Mouse (Mus musculus) liver, embryonic 15.5 days (tissue): Measurements from ENCODE around the gene Ets1. TPM values are rescaled to one million over a fixed set of nuclear protein-coding genes. Genes with fewer than 3 reads are reported as not detected.

Experiments
- ATAC-seq: fragments of 200-750 bp; cut with Nextera tagmentation; 2 replicates; pipeline ENCODE4 v1.8.0; 2017; ENCODE audit warnings: moderate number of reproducible peaks, mild to moderate bottlenecking, moderate library complexity; ENCODE audit not compliant: insufficient read depth
- H3K27ac ChIP-seq: fragments of 300-500 bp; sonication (generic); replicated peaks from 2 replicates; pipeline ENCODE4 v1.5.1; 2015; ENCODE audit warnings: mild to moderate bottlenecking, inconsistent platforms
- H3K27me3 ChIP-seq: fragments of 300-500 bp; sonication (generic); 2 replicates; pipeline ENCODE4 v1.6.1; 2015; ENCODE audit warnings: mild to moderate bottlenecking, inconsistent platforms
- H3K36me3 ChIP-seq: fragments of 300-500 bp; sonication (generic); replicated peaks from 2 replicates; pipeline ENCODE4 v1.6.1; 2015; ENCODE audit warnings: moderate library complexity, mild to moderate bottlenecking, inconsistent platforms
- H3K4me1 ChIP-seq: fragments of 300-500 bp; sonication (generic); replicated peaks from 2 replicates; pipeline ENCODE4 v1.6.1; 2015; ENCODE audit warnings: inconsistent platforms
- H3K4me2 ChIP-seq: fragments of 300-500 bp; sonication (generic); 2 replicates; pipeline ENCODE4 v1.6.1; 2015; ENCODE audit warnings: moderate library complexity, mild to moderate bottlenecking, inconsistent platforms
- H3K4me3 ChIP-seq: fragments of 300-500 bp; sonication (generic); replicated peaks from 2 replicates; pipeline ENCODE4 v1.5.1; 2015; ENCODE audit warnings: mild to moderate bottlenecking, inconsistent platforms
- H3K9ac ChIP-seq: fragments of 300-500 bp; sonication (generic); 2 replicates; pipeline ENCODE4 v1.6.1; 2015; ENCODE audit warnings: moderate library complexity, mild to moderate bottlenecking, inconsistent platforms
- H3K9me3 ChIP-seq: fragments of 300-500 bp; sonication (generic); replicated peaks from 2 replicates; pipeline ENCODE4 v1.6.1; 2016; ENCODE audit warnings: inconsistent platforms
- WGBS: fragments of 180-500 bp; shearing (Covaris S2); methylation state at CpG from one replicate; pipeline ENCODE4 v1.1.7; 2015; ENCODE audit warnings: mixed read lengths; ENCODE audit not compliant: insufficient replicate concordance; 5-methylcytosine and 5-hydroxymethylcytosine counted together
- polyA plus RNA-seq: library from polyadenylated mRNA; unstranded; fragments of >200 nt; fragmentation: Nextera tagmentation; extraction: Ambion mirVana; gene quantifications from 2 replicates; pipeline ENCODE4 v1.2.1, GENCODE M21; 2015

Gene Ets1
- polyA plus RNA-seq, 1 experiment from 2014 or later, result 13.6 TPM

- Histone ChIP-seq H3K9me3 (no peaks in the 10 kb centered on the region), H3K4me2 (no peak overlapping the region), H3K36me3 (no peaks in the 10 kb centered on the region), H3K4me1 (0 out of 2 replicates have a peak, but pooled peaks cover 7% of the 10 kb centered on the region), H3K27ac (no peak overlapping the region), H3K27me3 (no peaks in the 10 kb centered on the region), H3K9ac (no peak overlapping the region), H3K4me3 (no peak overlapping the region)
- 57% methylated on average over 7 of the region's 7 CpGs for WGBS
- no peak for ATAC-seq
Observed at GRCm38 (mm10) chr9:32724131-32724825, 88.3 kb downstream of the Ets1 start.

- H3K9me3 ChIP-seq, result no peaks in the 10 kb centered on the region
- no peak overlapping the region for H3K27ac ChIP-seq
- 65% methylated on average over 4 of the region's 4 CpGs for WGBS
- H3K4me3 ChIP-seq, result no peak overlapping the region
- no peak for ATAC-seq
- peaks cover 8% of the 10 kb centered on the region; the same call in 1 of the 2 replicates for H3K4me1 ChIP-seq
- H3K4me2 ChIP-seq, result no peak overlapping the region
- no peaks in the 10 kb centered on the region for H3K27me3 ChIP-seq
- no peak overlapping the region for H3K9ac ChIP-seq
- 0 out of 2 replicates have a peak, but pooled peaks cover 2% of the 10 kb centered on the region for H3K36me3 ChIP-seq
Observed at GRCm38 (mm10) chr9:32725902-32726301, 89.9 kb downstream of the Ets1 start.

- H3K4me2 ChIP-seq, result no peak overlapping the region
- WGBS, result 60% methylated on average over 4 of the region's 4 CpGs
Observed at GRCm38 (mm10) chr9:32726595-32726994, 90.6 kb downstream of the Ets1 start.

GRCm38 (mm10) chr9:32727058-32727457, 91.0 kb downstream of the Ets1 start:
- no peak overlapping the region for H3K27ac ChIP-seq
- no peaks in the 10 kb centered on the region for H3K9me3 ChIP-seq
- no peaks in the 10 kb centered on the region for H3K27me3 ChIP-seq
- H3K4me1 ChIP-seq, result peaks cover 14% of the 10 kb centered on the region; the same call in 1 of the 2 replicates
- 0 out of 2 replicates have a peak, but pooled peaks cover 2% of the 10 kb centered on the region for H3K36me3 ChIP-seq
- H3K9ac ChIP-seq, result no peak overlapping the region
- no peak overlapping the region for H3K4me2 ChIP-seq
- WGBS, result 51% methylated on average over 2 of the region's 2 CpGs
- ATAC-seq, result no peak
- no peak overlapping the region for H3K4me3 ChIP-seq

More at GRCm38 (mm10) chr9:32726595-32726994, 90.6 kb downstream of the Ets1 start:
- no peak for ATAC-seq
- Histone ChIP-seq H3K4me1 (peaks cover 13% of the 10 kb centered on the region; the same call in 1 of the 2 replicates), H3K27ac (no peak overlapping the region), H3K9ac (no peak overlapping the region), H3K9me3 (no peaks in the 10 kb centered on the region), H3K27me3 (no peaks in the 10 kb centered on the region), H3K4me3 (no peak overlapping the region), H3K36me3 (0 out of 2 replicates have a peak, but pooled peaks cover 2% of the 10 kb centered on the region)

- H3K36me3 ChIP-seq, result 0 out of 2 replicates have a peak, but pooled peaks cover 2% of the 10 kb centered on the region
- H3K27me3 ChIP-seq, result no peaks in the 10 kb centered on the region
- peaks cover 13% of the 10 kb centered on the region; the same call in 1 of the 2 replicates for H3K4me1 ChIP-seq
- no peak overlapping the region for H3K27ac ChIP-seq
- no peaks in the 10 kb centered on the region for H3K9me3 ChIP-seq
- no peak for ATAC-seq
- no peak overlapping the region for H3K9ac ChIP-seq
- H3K4me3 ChIP-seq, result no peak overlapping the region
- 65% methylated on average over 7 of the region's 7 CpGs for WGBS
- H3K4me2 ChIP-seq, result no peak overlapping the region
Observed at GRCm38 (mm10) chr9:32728306-32728705, 92.3 kb downstream of the Ets1 start.

- Histone ChIP-seq H3K9ac (no peak overlapping the region), H3K4me3 (no peak overlapping the region), H3K4me1 (peaks cover 13% of the 10 kb centered on the region; the same call in 1 of the 2 replicates), H3K4me2 (no peak overlapping the region), H3K27me3 (no peaks in the 10 kb centered on the region), H3K27ac (no peak overlapping the region), H3K36me3 (0 out of 2 replicates have a peak, but pooled peaks cover 2% of the 10 kb centered on the region), H3K9me3 (no peaks in the 10 kb centered on the region)
- no peak for ATAC-seq
- WGBS, result 62% methylated on average over 4 of the region's 4 CpGs
Observed at GRCm38 (mm10) chr9:32728806-32729205, 92.8 kb downstream of the Ets1 start.

GRCm38 (mm10) chr9:32729207-32729606, 93.2 kb downstream of the Ets1 start:
- H3K27ac ChIP-seq, result no peak overlapping the region
- H3K27me3 ChIP-seq, result no peaks in the 10 kb centered on the region
- H3K9me3 ChIP-seq, result no peaks in the 10 kb centered on the region
- no peak overlapping the region for H3K4me3 ChIP-seq
- ATAC-seq, result no peak
- H3K36me3 ChIP-seq, result 0 out of 2 replicates have a peak, but pooled peaks cover 2% of the 10 kb centered on the region
- 59% methylated on average over 4 of the region's 4 CpGs for WGBS
- H3K4me2 ChIP-seq, result no peak overlapping the region
- H3K4me1 ChIP-seq, result peaks cover 13% of the 10 kb centered on the region; the same call in 1 of the 2 replicates
- H3K9ac ChIP-seq, result no peak overlapping the region

GRCm38 (mm10) chr9:32730001-32730655, 94.1 kb downstream of the Ets1 start:
- no peak for ATAC-seq
- H3K36me3 ChIP-seq, result 0 out of 2 replicates have a peak, but pooled peaks cover 2% of the 10 kb centered on the region
- no peak overlapping the region for H3K9ac ChIP-seq
- no peaks in the 10 kb centered on the region for H3K27me3 ChIP-seq
- H3K4me3 ChIP-seq, result no peak overlapping the region
- H3K27ac ChIP-seq, result no peak overlapping the region
- no peaks in the 10 kb centered on the region for H3K9me3 ChIP-seq
- WGBS, result 64% methylated on average over 9 of the region's 9 CpGs
- peaks cover 13% of the 10 kb centered on the region; the same call in 1 of the 2 replicates for H3K4me1 ChIP-seq
- no peak overlapping the region for H3K4me2 ChIP-seq

GRCm38 (mm10) chr9:32730656-32731590, 94.9 kb downstream of the Ets1 start:
- H3K36me3 ChIP-seq, result 0 out of 2 replicates have a peak, but pooled peaks cover 2% of the 10 kb centered on the region
- H3K27ac ChIP-seq, result no peak overlapping the region
- H3K4me2 ChIP-seq, result no peak overlapping the region
- no peak overlapping the region for H3K4me3 ChIP-seq
- H3K4me1 ChIP-seq, result peaks cover 13% of the 10 kb centered on the region; the same call in 1 of the 2 replicates
- no peaks in the 10 kb centered on the region for H3K9me3 ChIP-seq
- no peaks in the 10 kb centered on the region for H3K27me3 ChIP-seq
- no peak; the same call in 1 of the 2 replicates for ATAC-seq
- 63% methylated on average over 13 of the region's 13 CpGs for WGBS
- H3K9ac ChIP-seq, result no peak overlapping the region

- Histone ChIP-seq H3K27ac (no peak overlapping the region), H3K4me2 (no peak overlapping the region), H3K27me3 (no peaks in the 10 kb centered on the region), H3K9ac (no peak overlapping the region), H3K4me3 (no peak overlapping the region), H3K4me1 (peaks cover 13% of the 10 kb centered on the region; the same call in 1 of the 2 replicates), H3K9me3 (no peaks in the 10 kb centered on the region), H3K36me3 (0 out of 2 replicates have a peak, but pooled peaks cover 2% of the 10 kb centered on the region)
- WGBS, result 45% methylated on average over 9 of the region's 9 CpGs
- ATAC-seq, result no peak
Observed at GRCm38 (mm10) chr9:32731787-32732186, 95.8 kb downstream of the Ets1 start.
